Mouse (Mus musculus) CH12.LX (cell line): ENCODE measurements around the gene Mum1. TPM values are rescaled to one million over a fixed set of nuclear protein-coding genes. Genes with fewer than 3 reads are reported as not detected.
"Not testable (repeated sequence)": the region's sequence is repeated elsewhere in the genome, so short reads cannot be mapped to it uniquely, and the experiment has no call there.

Source experiments
- DNase-seq: peaks from one replicate; pipeline ENCODE4 v3.0.0-alpha.2; 2013; ENCODE audit errors: extremely low read depth
- H3K27ac ChIP-seq: 2 replicates; pipeline ENCODE4 v1.5.1; 2012; ENCODE audit warnings: low read depth, mild to moderate bottlenecking, control low read depth, moderate library complexity; ENCODE audit not compliant: insufficient read depth
- H3K27me3 ChIP-seq: replicated peaks from 2 replicates; pipeline ENCODE3; 2012; ENCODE audit warnings: inconsistent platforms
- H3K36me3 ChIP-seq, 2 experiments: replicated peaks in 1 of 2; 2 replicates each; pipeline versions ENCODE3 to v1.6.1; 2012; ENCODE audit warnings: inconsistent platforms in 1 of 2, low read length in 1 of 2, mild to moderate bottlenecking in 1 of 2, mixed read lengths in 1 of 2, moderate library complexity in 1 of 2; ENCODE audit not compliant: control insufficient read depth in 1 of 2, insufficient read depth in 1 of 2
- H3K4me1 ChIP-seq, 2 experiments: 2 replicates each; pipeline ENCODE4 v1.6.1; 2012; ENCODE audit warnings: inconsistent platforms in 1 of 2, moderate library complexity in 1 of 2; ENCODE audit not compliant: insufficient read depth in 2 of 2, control insufficient read depth in 1 of 2
- H3K4me2 ChIP-seq: 2 replicates; pipeline ENCODE4 v1.6.1; 2012; ENCODE audit warnings: low read depth, mild to moderate bottlenecking, control low read depth; ENCODE audit not compliant: poor library complexity, insufficient read depth, severe bottlenecking
- H3K4me3 ChIP-seq, 3 experiments: fragments of 150-350 bp in 1 of 3; sonication (generic) in 1 of 3; replicated peaks in 1 of 3; 2 replicates each; pipeline versions ENCODE3 to v1.5.1; 2011 to 2012; ENCODE audit warnings: low read depth in 2 of 3, low read length in 2 of 3, mild to moderate bottlenecking in 2 of 3, moderate library complexity in 2 of 3, control low read depth in 1 of 3, improper control_type of control experiment in 1 of 3, inconsistent platforms in 1 of 3, mixed read lengths in 1 of 3; ENCODE audit not compliant: poor library complexity in 1 of 3
- H3K79me2 ChIP-seq: replicated peaks from 2 replicates; pipeline ENCODE4 v1.6.1; 2012; ENCODE audit warnings: mild to moderate bottlenecking, moderate library complexity; ENCODE audit not compliant: control insufficient read depth, poor library complexity, insufficient read depth, severe bottlenecking; ENCODE audit errors: extremely low read depth
- H3K9ac ChIP-seq: 2 replicates; pipeline ENCODE4 v1.6.1; 2012; ENCODE audit warnings: low read depth, mild to moderate bottlenecking, control low read depth, moderate library complexity; ENCODE audit not compliant: insufficient read depth
- H3K9me3 ChIP-seq: replicated peaks from 2 replicates; pipeline ENCODE3; 2012; ENCODE audit warnings: low read length, inconsistent platforms, mixed read lengths
- CTCF ChIP-seq, 2 experiments: IDR thresholded peaks in 1 of 2; conservative IDR thresholded peaks in 1 of 2; 2 replicates each; pipeline ENCODE4 v1.5.1; 2011 to 2012; ENCODE audit warnings: low read depth in 2 of 2, low read length in 2 of 2, improper control_type of control experiment in 1 of 2, inconsistent platforms in 1 of 2, mild to moderate bottlenecking in 1 of 2, moderate library complexity in 1 of 2
- E2F4 ChIP-seq: IDR thresholded peaks from 2 replicates; pipeline ENCODE4 v1.6.1; 2011; ENCODE audit warnings: low read depth, low read length, improper control_type of control experiment; ENCODE audit not compliant: insufficient replicate concordance
- ELF1 ChIP-seq: IDR thresholded peaks from 2 replicates; pipeline ENCODE4 v1.6.1; 2014; ENCODE audit warnings: low read depth, mild to moderate bottlenecking, inconsistent platforms, low read length, improper control_type of control experiment
- EP300 ChIP-seq: IDR thresholded peaks from 2 replicates; pipeline ENCODE4 v1.6.1; 2011; ENCODE audit warnings: low read length, improper control_type of control experiment
- ETS1 ChIP-seq: conservative IDR thresholded peaks from 2 replicates; pipeline ENCODE4 v1.6.1; 2012; ENCODE audit warnings: low read depth, mild to moderate bottlenecking, inconsistent platforms, low read length, improper control_type of control experiment, moderate library complexity
- GABPA ChIP-seq: IDR thresholded peaks from 2 replicates; pipeline ENCODE4 v1.6.1; 2012; ENCODE audit warnings: low read depth, low read length, improper control_type of control experiment, inconsistent platforms; ENCODE audit not compliant: insufficient replicate concordance
- HCFC1 ChIP-seq: IDR thresholded peaks from 2 replicates; pipeline ENCODE4 v1.6.1; 2012; ENCODE audit warnings: low read depth, mild to moderate bottlenecking, inconsistent platforms, low read length, improper control_type of control experiment
- JUN ChIP-seq: IDR thresholded peaks from 2 replicates; pipeline ENCODE4 v1.6.1; 2011; ENCODE audit warnings: low read depth, mild to moderate bottlenecking, low read length, improper control_type of control experiment, moderate library complexity; ENCODE audit not compliant: insufficient read depth
- JUND ChIP-seq: conservative IDR thresholded peaks from 2 replicates; pipeline ENCODE4 v1.6.1; 2011; ENCODE audit warnings: low read depth, low read length, improper control_type of control experiment
- MAFK ChIP-seq: IDR thresholded peaks from 2 replicates; pipeline ENCODE4 v1.6.1; 2011; ENCODE audit warnings: low read length, improper control_type of control experiment; ENCODE audit not compliant: insufficient replicate concordance
- MAX ChIP-seq: IDR thresholded peaks from 2 replicates; pipeline ENCODE4 v1.6.1; 2011; ENCODE audit warnings: low read length, improper control_type of control experiment
- MEF2A ChIP-seq: IDR thresholded peaks from 2 replicates; pipeline ENCODE4 v1.6.1; 2014; ENCODE audit warnings: low read depth, mild to moderate bottlenecking, inconsistent platforms, low read length, improper control_type of control experiment, borderline replicate concordance
- NRF1 ChIP-seq: IDR thresholded peaks from 2 replicates; pipeline ENCODE4 v1.6.1; 2014; ENCODE audit warnings: low read depth, mild to moderate bottlenecking, inconsistent platforms, low read length, improper control_type of control experiment, moderate library complexity
- PAX5 ChIP-seq: IDR thresholded peaks from 2 replicates; pipeline ENCODE4 v1.6.1; 2012; ENCODE audit warnings: low read length, inconsistent platforms, mixed read lengths
- RAD21 ChIP-seq: IDR thresholded peaks from 2 replicates; pipeline ENCODE4 v1.6.1; 2011; ENCODE audit warnings: low read depth, mild to moderate bottlenecking, low read length, improper control_type of control experiment, moderate library complexity
- SIN3A ChIP-seq: IDR thresholded peaks from 2 replicates; pipeline ENCODE4 v1.6.1; 2012; ENCODE audit warnings: low read length, improper control_type of control experiment, inconsistent platforms
- SMC3 ChIP-seq: IDR thresholded peaks from 2 replicates; pipeline ENCODE4 v1.6.1; 2011; ENCODE audit warnings: low read depth, low read length, improper control_type of control experiment
- TBP ChIP-seq: conservative IDR thresholded peaks from 2 replicates; pipeline ENCODE4 v1.6.1; 2011; ENCODE audit warnings: low read depth, low read length, improper control_type of control experiment
- TCF12 ChIP-seq: IDR thresholded peaks from 2 replicates; pipeline ENCODE4 v1.6.1; 2014; ENCODE audit warnings: low read depth, mild to moderate bottlenecking, inconsistent platforms, low read length, improper control_type of control experiment
- UBTF ChIP-seq: IDR thresholded peaks from 2 replicates; pipeline ENCODE4 v1.6.1; 2012; ENCODE audit warnings: low read depth, mild to moderate bottlenecking, inconsistent platforms, low read length, improper control_type of control experiment, moderate library complexity
- USF1 ChIP-seq: IDR thresholded peaks from 2 replicates; pipeline ENCODE4 v1.6.1; 2014; ENCODE audit warnings: low read depth, mild to moderate bottlenecking, inconsistent platforms, low read length, improper control_type of control experiment
- USF2 ChIP-seq: conservative IDR thresholded peaks from 2 replicates; pipeline ENCODE4 v1.6.1; 2011; ENCODE audit warnings: low read depth, low read length, improper control_type of control experiment
- ZC3H11A ChIP-seq: IDR thresholded peaks from 2 replicates; pipeline ENCODE4 v1.6.1; 2012; ENCODE audit warnings: low read depth, mild to moderate bottlenecking, inconsistent platforms, low read length, improper control_type of control experiment
- ZKSCAN1 ChIP-seq: IDR thresholded peaks from 2 replicates; pipeline ENCODE4 v1.6.1; 2012; ENCODE audit warnings: low read depth, inconsistent platforms, low read length, improper control_type of control experiment, borderline replicate concordance
- ZNF384 ChIP-seq: IDR thresholded peaks from 2 replicates; pipeline ENCODE4 v1.6.1; 2012; ENCODE audit warnings: low read depth, low read length, improper control_type of control experiment, inconsistent platforms
- dilution Hi-C: fragments of 300-500 bp; cut with MboI; formaldehyde crosslinking; loops from 2 replicates; pipeline ENCODE4 v1.14.3; 2020; ENCODE audit warnings: low sequenced_read_pairs; ENCODE audit not compliant: extremely low pct_unique_long_range_greater_than_20kb, extremely low pct_ligation_motif_present
- in situ Hi-C: fragments of 300-500 bp; cut with MboI; formaldehyde crosslinking; loops from 3 replicates; pipeline ENCODE4 v1.14.3; 2019; ENCODE audit warnings: low sequenced_read_pairs, low pct_ligation_motif_present, low pct_unique_long_range_greater_than_20kb, mixed read lengths
- polyA plus RNA-seq: library from polyadenylated mRNA; unstranded; fragments of >175 nt; gene quantifications from 2 replicates; pipeline ENCODE4 v1.2.1, GENCODE M21; 2012; ENCODE audit warnings: low read depth; ENCODE audit not compliant: insufficient read length
- total RNA-seq, 2 experiments: library from RNA; depleted of rRNA; stranded (reverse); fragments of 300-350 nt in 1 of 2; fragments of >200 nt in 1 of 2; gene quantifications; 2 replicates each; pipeline ENCODE4 v1.2.3; 2012 to 2014

The Mum1 gene
- total and polyA plus RNA-seq, 3 experiments: 22.9 to 35.6 (median 25.1) TPM

GRCm38 (mm10) chr10:80208248-80208647 is 18.0 kb upstream of the Mum1 start:
- no peaks in the 10 kb centered on the region for H3K9me3 ChIP-seq
- TF ChIP-seq PAX5 (no peak), MAX (no peak), HCFC1 (no peak), UBTF (no peak), JUN (no peak), TBP (no peak), GABPA (no peak), ZC3H11A (no peak), USF1 (no peak), USF2 (no peak), ZKSCAN1 (no peak), RAD21 (no peak), E2F4 (no peak), NRF1 (no peak), ELF1 (no peak), ETS1 (no peak), CTCF (conservative IDR thresholded peaks at IDR 0.05 in 1 of 2, IDR thresholded peaks at IDR 0.05 in 1 of 2; ENCODE audit: low read depth in 2 of 2, low read length in 2 of 2) (no peak)
- no peaks in the 10 kb centered on the region for H3K79me2 ChIP-seq
- no peak overlapping the region for H3K9ac ChIP-seq
- no peak for DNase-seq
- H3K4me3 ChIP-seq: no peak overlapping the region
- H3K4me1 ChIP-seq: peaks cover 0 to 2% of the 10 kb centered on the region in 2 experiments; a peak in 1 of 4 replicates
- H3K4me2 ChIP-seq: no peak overlapping the region
- no peaks in the 10 kb centered on the region for H3K36me3 ChIP-seq
- in situ Hi-C loops: no loop called here
- H3K27ac ChIP-seq: no peak overlapping the region
- dilution Hi-C loops: no loop called here
- peaks cover 55% of the 10 kb centered on the region for H3K27me3 ChIP-seq

GRCm38 (mm10) chr10:80208841-80209371 is 17.3 kb upstream of the Mum1 start:
- dilution Hi-C loops (no loop called here), in situ Hi-C loops (no loop called here)
- no peak overlapping the region for H3K4me2 ChIP-seq
- H3K9ac ChIP-seq: no peak overlapping the region
- no peak for DNase-seq
- no peak for TF ChIP-seq TCF12
- TF ChIP-seq GABPA: no peak
- TF ChIP-seq USF2: no peak
- TF ChIP-seq MAFK: no peak
- TF ChIP-seq JUND: no peak
- no peak for TF ChIP-seq MEF2A
- TF ChIP-seq TBP: no peak
- TF ChIP-seq ZNF384: no peak
- TF ChIP-seq EP300: no peak
- no peak for TF ChIP-seq RAD21
- TF ChIP-seq CTCF (conservative IDR thresholded peaks at IDR 0.05 in 1 of 2, IDR thresholded peaks at IDR 0.05 in 1 of 2; ENCODE audit: low read depth in 2 of 2, low read length in 2 of 2): no peak
- TF ChIP-seq ELF1: no peak
- TF ChIP-seq SIN3A: no peak
- no peak for TF ChIP-seq SMC3
- TF ChIP-seq USF1: no peak
- TF ChIP-seq E2F4: no peak
- no peaks in the 10 kb centered on the region for H3K36me3 ChIP-seq
- H3K4me1 ChIP-seq: peaks cover 0 to 4% of the 10 kb centered on the region in 2 experiments; a peak in 1 of 4 replicates
- no peaks in the 10 kb centered on the region for H3K9me3 ChIP-seq
- H3K27me3 ChIP-seq: peaks cover 53% of the 10 kb centered on the region
- H3K27ac ChIP-seq: no peak overlapping the region
- no peak overlapping the region for H3K4me3 ChIP-seq
- no peaks in the 10 kb centered on the region for H3K79me2 ChIP-seq

- dilution Hi-C loops, H3K27ac ChIP-seq, H3K4me2 ChIP-seq, DNase-seq, H3K9ac ChIP-seq, H3K4me3 ChIP-seq, in situ Hi-C loops, H3K4me1 ChIP-seq, H3K36me3 ChIP-seq, H3K79me2 ChIP-seq, H3K9me3 ChIP-seq: not testable (repeated sequence)
- peaks cover 30% of the 10 kb centered on the region for H3K27me3 ChIP-seq
These were observed 14.6 kb upstream of the Mum1 start for GRCm38 (mm10) chr10:80211547-80212103.
